Mouse (Mus musculus) thymus, adult 18-20 months (tissue): Measurements from ENCODE around the gene Nkap.
"Not testable (repeated sequence)": the region's sequence is repeated elsewhere in the genome, so short reads cannot be mapped to it uniquely, and the experiment has no call there.

Experiments
- DNase-seq, 2 experiments: peaks; one replicate each; pipeline ENCODE4 v3.0.0; 2022; ENCODE audit warnings: mixed read lengths in 2 of 2

Nkap gene

GRCm38 (mm10) chrX:37161169-37161568 lies 34.6 kb downstream of the Nkap start:
- DNase-seq = no peak

DNA sequence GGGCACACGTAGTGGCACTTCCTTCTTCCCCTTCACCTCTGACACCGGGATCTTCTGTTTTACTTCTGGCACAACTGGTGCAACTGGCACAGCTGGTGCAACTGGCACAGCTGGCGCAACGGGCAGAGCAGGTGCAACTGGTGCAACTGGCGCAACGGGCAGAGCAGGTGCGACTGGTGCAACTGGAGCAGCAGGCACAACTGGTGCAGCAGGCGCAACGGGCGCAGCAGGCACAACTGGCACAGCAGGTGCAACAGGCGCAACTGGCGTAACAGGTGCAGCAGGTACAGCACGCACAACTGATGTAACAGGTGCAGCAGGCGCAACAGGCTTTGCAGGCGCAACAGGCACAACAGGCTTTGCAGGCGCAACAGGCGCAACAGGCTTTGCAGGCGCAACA lies 36.5 kb downstream of the Nkap start:
- DNase-seq = no peak

- peak in 1 of 2 experiments; percentile 12 for DNase-seq
These were observed 40.5 kb downstream of the Nkap start for GRCm38 (mm10) chrX:37167085-37167484.

DNA sequence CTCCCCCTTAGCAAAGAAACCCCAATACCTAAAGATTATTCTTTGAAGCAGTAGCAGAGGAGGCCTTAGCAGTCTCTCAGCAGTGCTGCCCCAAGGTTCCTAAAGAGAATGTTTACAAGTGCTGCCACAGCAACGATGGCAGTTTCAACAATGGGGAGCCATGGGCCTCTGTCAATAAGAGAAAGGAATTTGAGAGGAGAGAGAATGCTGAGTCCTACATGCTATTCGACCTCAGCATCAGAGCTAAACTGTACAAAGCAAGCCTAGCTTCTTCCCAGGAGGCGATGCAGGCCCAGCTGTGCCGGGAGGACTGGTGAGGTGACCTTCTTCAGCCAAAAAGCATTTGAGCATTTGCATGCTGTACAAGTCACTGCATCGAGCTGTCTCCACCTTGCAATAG lies 42.1 kb downstream of the Nkap start, which contains the start of gene Akap14:
TSS of gene Akap14 (minus strand) at position 101 of the 400 bp plus-strand sequence.
- no peak for DNase-seq

DNA sequence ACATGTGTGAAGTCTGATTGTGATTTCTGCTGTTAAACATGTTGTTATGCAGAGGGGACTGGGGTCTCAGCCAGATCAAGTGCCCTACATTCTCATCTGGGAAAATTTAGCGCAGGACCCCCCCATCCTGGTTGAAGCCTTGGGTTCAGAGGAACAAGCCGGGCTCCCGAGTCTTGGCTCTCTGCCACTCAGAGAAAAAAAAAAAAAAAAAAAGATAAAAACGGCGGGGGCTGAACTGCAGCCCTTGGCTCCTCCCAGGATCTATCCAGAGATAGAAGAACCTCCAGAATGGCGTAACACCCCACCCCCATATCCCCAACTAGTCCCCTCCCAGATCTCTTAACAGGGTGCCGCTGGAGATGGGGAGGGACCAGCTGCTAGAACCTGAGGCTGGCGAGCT lies 57.8 kb downstream of the Nkap start:
- DNase-seq = not testable (repeated sequence)

DNA sequence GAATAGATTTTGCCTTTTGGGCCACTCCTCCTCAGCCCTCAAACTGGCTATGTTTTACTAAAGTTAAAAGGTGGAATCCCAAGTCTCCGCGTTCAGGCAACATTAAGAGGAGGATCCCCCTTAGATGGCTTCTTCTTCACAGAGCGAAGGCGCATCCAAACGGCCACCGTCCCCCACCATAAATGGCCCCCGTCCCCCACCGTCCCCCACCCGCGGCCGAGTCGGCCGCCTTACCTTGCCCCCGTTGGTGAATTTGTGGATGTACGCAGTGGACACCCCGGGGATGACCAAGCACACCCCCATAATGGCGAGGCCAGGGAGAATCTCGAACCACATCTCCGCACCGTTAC lies 64.1 kb downstream of the Nkap start:
- DNase-seq = no peak

- DNase-seq = peak; percentile 67 to 77
These were observed 64.6 kb downstream of the Nkap start, which contains the start of the genes Ndufa1 and Rnf113a1 for GRCm38 (mm10) chrX:37191105-37191743. Ndufa1 (minus strand) TSS chrX:37191163. Rnf113a1 (plus strand) TSS chrX:37191245.

DNA sequence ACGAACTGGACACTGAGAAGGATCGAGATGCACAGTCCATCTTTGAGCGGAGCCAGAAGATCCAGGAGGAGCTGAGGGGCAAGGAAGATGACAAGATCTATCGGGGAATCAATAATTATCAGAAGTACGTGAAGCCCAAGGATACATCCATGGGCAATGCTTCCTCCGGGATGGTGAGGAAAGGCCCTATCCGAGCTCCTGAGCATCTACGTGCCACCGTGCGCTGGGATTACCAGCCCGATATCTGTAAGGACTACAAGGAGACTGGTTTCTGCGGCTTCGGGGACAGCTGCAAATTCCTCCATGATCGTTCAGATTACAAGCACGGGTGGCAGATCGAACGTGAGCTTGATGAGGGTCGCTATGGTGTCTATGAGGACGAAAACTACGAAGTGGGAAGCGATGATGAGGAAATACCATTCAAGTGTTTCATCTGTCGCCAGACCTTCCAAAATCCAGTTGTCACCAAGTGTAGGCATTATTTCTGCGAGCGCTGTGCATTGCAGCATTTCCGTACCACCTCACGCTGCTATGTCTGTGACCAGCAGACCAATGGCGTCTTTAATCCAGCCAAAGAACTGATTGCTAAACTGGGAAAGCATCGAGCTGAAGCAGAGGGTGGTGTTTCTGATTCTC lies 65.3 kb downstream of the Nkap start:
- no peak for DNase-seq

GRCm38 (mm10) chrX:37198676-37199075 lies 72.1 kb downstream of the Nkap start:
- no peak for DNase-seq
